17 mouse cellular contexts compared by ENCODE assay signal in the genomic region with DNA sequence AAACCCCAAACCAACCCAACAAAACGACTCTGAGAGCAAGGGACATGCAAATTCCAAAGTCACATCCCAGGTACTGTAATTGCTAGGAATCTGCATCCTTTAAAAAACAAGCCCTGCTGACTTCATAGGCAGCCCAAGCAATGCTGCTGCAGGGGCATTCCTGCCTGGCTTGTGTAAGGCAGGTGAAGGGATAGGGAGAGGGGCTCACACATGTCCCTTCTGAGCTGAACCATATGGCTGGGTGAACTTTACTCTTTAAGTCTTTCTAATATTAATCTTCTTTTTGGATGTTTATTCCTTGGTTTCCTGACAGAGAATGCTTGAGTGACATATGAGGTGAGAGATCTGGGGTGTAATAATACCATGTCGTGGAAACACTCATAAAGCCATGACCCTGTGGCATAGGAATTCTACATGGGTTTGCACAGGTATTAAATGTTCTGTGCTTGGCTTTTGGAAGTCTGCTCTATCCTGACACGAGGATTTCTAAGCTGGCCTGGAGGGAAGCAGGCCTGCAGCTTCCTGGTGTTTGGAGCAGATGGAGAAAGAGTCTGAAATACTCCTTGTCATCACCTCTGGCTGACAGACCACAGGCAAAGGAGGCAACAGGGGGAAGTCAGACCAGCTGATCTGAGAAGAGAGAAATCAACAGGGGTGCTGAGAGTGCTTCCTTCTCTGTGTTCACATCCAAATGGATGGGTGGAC.
DNase-seq lines count a peak whose midpoint lies in the region; ATAC-seq and TF ChIP-seq lines count a peak whose summit lies in the region.
"Had no signal": no experiment of that assay in that cellular context is flagged by ENCODE, and none has a peak within 500 bp of the region (broad histone marks: within the 10 kb centered on the region; RNA-seq: fewer than 3 reads in every experiment).

No protein-coding gene starts in this region.

- H3K36me3 ChIP-seq in liver, adult 2 months (ENCODE audit: control insufficient read depth, insufficient read depth, low read length), result no peaks in the 10 kb centered on the region
- no peaks in the 10 kb centered on the region for H3K36me3 ChIP-seq in heart, embryonic 16.5 days (ENCODE audit: control insufficient read depth, insufficient read depth)
- H3K36me3 ChIP-seq in limb, embryonic 13.5 days, result no peaks in the 10 kb centered on the region
- H3K36me3 ChIP-seq: embryonic facial prominence, embryonic 12.5 days; kidney, embryonic 15.5 days; liver, embryonic 12.5 days; midbrain, embryonic 12.5 days had no signal

- H3K79me2 ChIP-seq in liver, adult 2 months (ENCODE audit: control insufficient read depth, insufficient read depth, low read length), result no peaks in the 10 kb centered on the region

- no peak overlapping the region for H3K4me3 ChIP-seq in liver, adult 2 months (ENCODE audit: insufficient read depth, low read depth, low read length)
- H3K4me3 ChIP-seq in heart, embryonic 16.5 days (ENCODE audit: low read length), result no peak overlapping the region
- no peak overlapping the region for H3K4me3 ChIP-seq in limb, embryonic 13.5 days
- H3K4me3 ChIP-seq: embryonic facial prominence, embryonic 12.5 days; kidney, embryonic 15.5 days; left cerebral cortex, adult 2 months; liver, embryonic 12.5 days; midbrain, embryonic 12.5 days; myocyte had no signal

- no peaks in the 10 kb centered on the region for H3K9me3 ChIP-seq in heart, embryonic 16.5 days (replicated peaks; ENCODE audit: control insufficient read depth, low read length)
- no peaks in the 10 kb centered on the region for H3K9me3 ChIP-seq in limb, embryonic 13.5 days
- H3K9me3 ChIP-seq: embryonic facial prominence, embryonic 12.5 days; kidney, embryonic 15.5 days; liver, embryonic 12.5 days; midbrain, embryonic 12.5 days had no signal

- H3K4me2 ChIP-seq in heart, embryonic 16.5 days (ENCODE audit: low read depth, low read length), result no peak overlapping the region
- no peak overlapping the region for H3K4me2 ChIP-seq in limb, embryonic 13.5 days (replicated peaks)
- H3K4me2 ChIP-seq: embryonic facial prominence, embryonic 12.5 days; kidney, embryonic 15.5 days; liver, embryonic 12.5 days; midbrain, embryonic 12.5 days had no signal

- no peak overlapping the region for H3K27ac ChIP-seq in liver, adult 2 months (replicated peaks; ENCODE audit: insufficient read depth, low read depth, low read length)
- peak overlapping the region; percentile 33 for H3K27ac ChIP-seq in heart, embryonic 16.5 days (ENCODE audit: low read length)
- no peak overlapping the region for H3K27ac ChIP-seq in limb, embryonic 13.5 days
- H3K27ac ChIP-seq: embryonic facial prominence, embryonic 12.5 days; kidney, embryonic 15.5 days; left cerebral cortex, adult 2 months; liver, embryonic 12.5 days; midbrain, embryonic 12.5 days had no signal

- no peaks in the 10 kb centered on the region for H3K4me1 ChIP-seq in liver, adult 2 months (ENCODE audit: control insufficient read depth, insufficient read depth, low read length)
- peaks cover 13% of the 10 kb centered on the region for H3K4me1 ChIP-seq in heart, embryonic 16.5 days (ENCODE audit: control insufficient read depth, insufficient read depth, low read length)
- peaks cover 46% of the 10 kb centered on the region for H3K4me1 ChIP-seq in limb, embryonic 13.5 days
- H3K4me1 ChIP-seq: embryonic facial prominence, embryonic 12.5 days; liver, embryonic 12.5 days; midbrain, embryonic 12.5 days had no signal

- DNase-seq in liver, adult 2 months (ENCODE audit: extremely low read depth, low read depth, low spot score), result peak; percentile 3
- DNase-seq in liver, result no peak
- DNase-seq in heart, adult 8-10 months (ENCODE audit: low spot score), result peak; percentile 43
- DNase-seq in adipocyte (ENCODE audit: low spot score), result no peak
- DNase-seq: cerebellum, postnatal 25 days; gastrocnemius, postnatal 10 days had no signal

- H3K9ac ChIP-seq in liver, adult 2 months (ENCODE audit: low read depth, low read length), result no peak overlapping the region
- H3K9ac ChIP-seq in heart, embryonic 16.5 days (ENCODE audit: low read length), result no peak overlapping the region
- H3K9ac ChIP-seq in limb, embryonic 13.5 days, result no peak overlapping the region
- H3K9ac ChIP-seq: embryonic facial prominence, embryonic 12.5 days; kidney, embryonic 15.5 days; liver, embryonic 12.5 days; midbrain, embryonic 12.5 days had no signal

- H3K27me3 ChIP-seq in liver, adult 2 months (ENCODE audit: control insufficient read depth, insufficient read depth, low read length), result no peaks in the 10 kb centered on the region
- no peaks in the 10 kb centered on the region for H3K27me3 ChIP-seq in heart, embryonic 16.5 days (ENCODE audit: control insufficient read depth, insufficient read depth, low read length)
- H3K27me3 ChIP-seq in limb, embryonic 13.5 days, result 0 out of 2 replicates have a peak, but pooled peaks cover 2% of the 10 kb centered on the region
- H3K27me3 ChIP-seq: embryonic facial prominence, embryonic 12.5 days; liver, embryonic 12.5 days had no signal

- WGBS in liver, adult 2 months, result 59% methylated on average over 3 of the region's 3 CpGs
- WGBS in heart, embryonic 16.5 days, result 28% methylated on average over 3 of the region's 3 CpGs
- WGBS in limb, embryonic 13.5 days, result 14% methylated on average over 3 of the region's 3 CpGs

- ATAC-seq in heart, embryonic 16.5 days (replicated peaks; ENCODE audit: extremely low read depth, insufficient read depth, low FRiP score), result peak; percentile 93
- ATAC-seq in limb, embryonic 13.5 days (ENCODE audit: low FRiP score, low read depth), result peak; percentile 57
- no peak for ATAC-seq in megakaryocyte-erythroid progenitor cell, adult 5-6 weeks (replicated peaks; ENCODE audit: low FRiP score, low TSS enrichment, poor library complexity, severe bottlenecking)
- ATAC-seq in cerebellum, adult (ENCODE audit: insufficient number of reproducible peaks, low FRiP score, low TSS enrichment), result no peak
- ATAC-seq: inflammation-experienced regulatory T-cells, adult 6 months; liver, embryonic 12.5 days had no signal

- no peak for TF ChIP-seq POLR2A in liver, adult 2 months (IDR thresholded peaks at IDR 0.05; ENCODE audit: extremely low read depth, insufficient read depth, low read length)

- no peak for TF ChIP-seq CTCF in liver, adult 2 months (IDR thresholded peaks at IDR 0.05; ENCODE audit: low read depth, low read length)

Comparison
In these comparisons a context has a peak if more than half of its experiments do, and no peak if none do; other contexts are left out.
1. DNase-seq: peak in liver, adult 2 months (single experiment) and heart, adult 8-10 months (single experiment); none in liver (single experiment) and adipocyte (single experiment).
2. ATAC-seq: peak in heart, embryonic 16.5 days (single experiment) and limb, embryonic 13.5 days (single experiment); none in megakaryocyte-erythroid progenitor cell, adult 5-6 weeks (single experiment) and cerebellum, adult (single experiment).